Mouse (Mus musculus): ENCODE results near the gene Tbc1d1. TPM values are rescaled to one million over a fixed set of nuclear protein-coding genes. Genes with fewer than 3 reads are reported as not detected.

The Tbc1d1 gene
- polyA plus RNA-seq, 1 experiment from 2014 or later, result 38.3 TPM

GRCm38 (mm10) chr5:64149184-64150127 is 6.6 kb upstream of the Tbc1d1 start:
- Histone ChIP-seq H3K9me3 (no peaks in the 10 kb centered on the region), H3K4me3 (peak overlapping the region; percentile 45), H3K27me3 (ENCODE audit: insufficient read depth, poor library complexity, severe bottlenecking) (0 out of 2 replicates have a peak, but pooled peaks cover 6% of the 10 kb centered on the region), H3K4me1 (peaks cover 16% of the 10 kb centered on the region), H3K27ac (0 out of 2 replicates have a peak overlapping the region, but pooled peaks have one; percentile 17), H3K36me3 (no peaks in the 10 kb centered on the region)
- 14% methylated on average over 17 of the region's 17 CpGs for WGBS
- no peak for DNase-seq (ENCODE audit: low spot score)

DNA sequence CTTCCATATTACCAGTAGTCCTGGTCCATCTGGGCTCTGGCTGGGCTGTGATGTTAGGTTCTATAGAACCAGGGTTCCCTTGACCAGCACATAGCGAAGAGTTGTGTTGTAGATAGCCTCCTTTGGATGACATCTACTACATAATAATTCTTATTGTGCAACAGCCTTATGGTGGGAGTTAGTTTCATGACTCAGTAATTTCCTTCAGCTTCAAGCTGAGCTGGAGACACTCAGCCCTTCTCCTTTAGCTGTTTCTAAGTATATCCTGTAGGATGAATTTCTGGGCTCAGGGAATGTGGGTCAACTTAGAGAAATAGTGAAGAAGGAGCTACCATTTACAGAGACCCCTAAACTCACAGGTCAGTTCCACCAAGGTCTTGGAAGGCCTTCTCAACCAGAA is 2.8 kb upstream of the Tbc1d1 start:
- no peak for DNase-seq (ENCODE audit: low spot score)
- H3K4me3 ChIP-seq, result no peak overlapping the region
- H3K27me3 ChIP-seq (ENCODE audit: insufficient read depth, poor library complexity, severe bottlenecking), result peaks cover 11% of the 10 kb centered on the region
- H3K9me3 ChIP-seq, result no peaks in the 10 kb centered on the region
- no peaks in the 10 kb centered on the region for H3K36me3 ChIP-seq
- peaks cover 39% of the 10 kb centered on the region for H3K4me1 ChIP-seq
- H3K27ac ChIP-seq, result no peak overlapping the region
- 88% methylated on average over 1 of the region's 1 CpGs for WGBS

GRCm38 (mm10) chr5:64156579-64156978 is 474 bp downstream of the Tbc1d1 start:
- H3K4me3 ChIP-seq, result peak overlapping the region; percentile 39
- peaks cover 56% of the 10 kb centered on the region for H3K4me1 ChIP-seq
- no peak for DNase-seq (ENCODE audit: low spot score)
- H3K27ac ChIP-seq, result peak overlapping the region; percentile 84
- H3K27me3 ChIP-seq (ENCODE audit: insufficient read depth, poor library complexity, severe bottlenecking), result peaks cover 22% of the 10 kb centered on the region
- H3K36me3 ChIP-seq, result no peaks in the 10 kb centered on the region
- WGBS, result 19% methylated on average over 4 of the region's 4 CpGs
- no peaks in the 10 kb centered on the region for H3K9me3 ChIP-seq

DNA sequence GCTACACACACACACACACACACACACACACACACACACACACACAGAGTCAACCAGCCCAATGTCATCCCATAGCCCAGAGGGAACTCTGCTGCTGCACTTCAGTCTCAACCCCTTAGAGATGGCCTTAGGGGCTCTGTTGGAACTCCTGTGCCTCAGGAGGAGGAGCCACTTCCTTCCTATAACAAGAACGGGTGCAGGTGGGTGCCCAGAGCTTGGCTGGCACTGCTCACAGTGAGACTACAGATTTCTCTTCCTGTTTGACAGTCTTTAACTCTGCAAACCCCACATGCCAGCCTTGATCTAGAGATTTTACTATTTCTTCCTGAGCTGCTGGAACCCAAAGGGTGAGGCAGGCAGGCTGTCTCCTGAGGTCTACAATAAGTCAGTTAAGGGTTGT is 1.8 kb downstream of the Tbc1d1 start:
- no peak for DNase-seq (ENCODE audit: low spot score)
- peaks cover 63% of the 10 kb centered on the region for H3K4me1 ChIP-seq
- no peaks in the 10 kb centered on the region for H3K36me3 ChIP-seq
- H3K4me3 ChIP-seq, result no peak overlapping the region
- WGBS, result 54% methylated on average over 1 of the region's 1 CpGs
- peaks cover 29% of the 10 kb centered on the region for H3K27me3 ChIP-seq (ENCODE audit: insufficient read depth, poor library complexity, severe bottlenecking)
- no peaks in the 10 kb centered on the region for H3K9me3 ChIP-seq
- no peak overlapping the region; the same call in 1 of the 2 replicates for H3K27ac ChIP-seq

DNA sequence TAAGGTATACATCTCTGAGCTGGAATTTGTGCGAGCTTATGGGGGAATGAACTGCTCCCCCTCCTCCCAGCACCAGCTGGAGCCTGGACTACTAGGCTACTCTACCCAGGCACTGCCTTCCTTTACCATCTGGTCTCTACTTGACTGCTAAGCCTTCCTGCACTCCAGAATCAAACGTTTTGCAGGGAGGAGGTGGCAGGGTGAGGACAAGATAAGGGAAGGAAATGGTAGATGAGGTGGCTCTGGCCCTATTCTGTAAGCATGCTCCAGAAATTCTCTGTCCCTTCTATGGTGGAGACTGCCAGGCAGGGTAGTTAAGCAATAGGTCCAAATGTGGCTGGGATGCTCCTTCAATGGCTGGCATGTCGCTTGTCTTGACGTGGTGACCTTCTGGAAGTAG is 2.4 kb downstream of the Tbc1d1 start:
- H3K27me3 ChIP-seq (ENCODE audit: insufficient read depth, poor library complexity, severe bottlenecking), result peaks cover 29% of the 10 kb centered on the region

GRCm38 (mm10) chr5:64159065-64159780 is 3.1 kb downstream of the Tbc1d1 start:
- no peaks in the 10 kb centered on the region for H3K36me3 ChIP-seq
- H3K9me3 ChIP-seq, result no peaks in the 10 kb centered on the region
- DNase-seq (ENCODE audit: low spot score), result no peak
- peaks cover 63% of the 10 kb centered on the region for H3K4me1 ChIP-seq
- peak overlapping the region; percentile 87 for H3K27ac ChIP-seq
- WGBS, result under 1% methylated on average over 39 of the region's 39 CpGs
- peak overlapping the region; percentile 83 for H3K4me3 ChIP-seq
- peaks cover 29% of the 10 kb centered on the region for H3K27me3 ChIP-seq (ENCODE audit: insufficient read depth, poor library complexity, severe bottlenecking)

More for the DNA sequence above, 2.4 kb downstream of the Tbc1d1 start:
- H3K4me3 ChIP-seq, result no peak overlapping the region
- peaks cover 63% of the 10 kb centered on the region for H3K4me1 ChIP-seq
- WGBS, result 20% methylated on average over 4 of the region's 4 CpGs
- no peaks in the 10 kb centered on the region for H3K36me3 ChIP-seq
- H3K27ac ChIP-seq, result no peak overlapping the region
- no peak for DNase-seq (ENCODE audit: low spot score)
- H3K9me3 ChIP-seq, result no peaks in the 10 kb centered on the region

- H3K27ac ChIP-seq, result peak overlapping the region; percentile 87
- no peaks in the 10 kb centered on the region for H3K36me3 ChIP-seq
- H3K27me3 ChIP-seq (ENCODE audit: insufficient read depth, poor library complexity, severe bottlenecking), result peaks cover 29% of the 10 kb centered on the region
- H3K9me3 ChIP-seq, result no peaks in the 10 kb centered on the region
- DNase-seq (ENCODE audit: low spot score), result peak; percentile 82
- H3K4me1 ChIP-seq, result peaks cover 63% of the 10 kb centered on the region
- peak overlapping the region; percentile 83 for H3K4me3 ChIP-seq
- under 1% methylated on average over 60 of the region's 63 CpGs for WGBS
These were observed 3.9 kb downstream of the Tbc1d1 start for GRCm38 (mm10) chr5:64159781-64160704.

- Histone ChIP-seq H3K4me1 (peaks cover 55% of the 10 kb centered on the region), H3K27me3 (ENCODE audit: insufficient read depth, poor library complexity, severe bottlenecking) (peaks cover 29% of the 10 kb centered on the region), H3K4me3 (peak overlapping the region; percentile 83), H3K36me3 (no peaks in the 10 kb centered on the region), H3K27ac (peak overlapping the region; percentile 87), H3K9me3 (no peaks in the 10 kb centered on the region)
- WGBS, result 1% methylated on average over 20 of the region's 23 CpGs
- no peak for DNase-seq (ENCODE audit: low spot score)
These were observed 4.7 kb downstream of the Tbc1d1 start for GRCm38 (mm10) chr5:64160705-64161391.

GRCm38 (mm10) chr5:64161917-64162316 is 5.8 kb downstream of the Tbc1d1 start:
- no peak for DNase-seq (ENCODE audit: low spot score)
- 55% methylated on average over 3 of the region's 3 CpGs for WGBS
- Histone ChIP-seq H3K36me3 (no peaks in the 10 kb centered on the region), H3K4me3 (no peak overlapping the region), H3K27ac (no peak overlapping the region), H3K4me1 (peaks cover 44% of the 10 kb centered on the region), H3K9me3 (no peaks in the 10 kb centered on the region), H3K27me3 (ENCODE audit: insufficient read depth, poor library complexity, severe bottlenecking) (peaks cover 29% of the 10 kb centered on the region)

DNA sequence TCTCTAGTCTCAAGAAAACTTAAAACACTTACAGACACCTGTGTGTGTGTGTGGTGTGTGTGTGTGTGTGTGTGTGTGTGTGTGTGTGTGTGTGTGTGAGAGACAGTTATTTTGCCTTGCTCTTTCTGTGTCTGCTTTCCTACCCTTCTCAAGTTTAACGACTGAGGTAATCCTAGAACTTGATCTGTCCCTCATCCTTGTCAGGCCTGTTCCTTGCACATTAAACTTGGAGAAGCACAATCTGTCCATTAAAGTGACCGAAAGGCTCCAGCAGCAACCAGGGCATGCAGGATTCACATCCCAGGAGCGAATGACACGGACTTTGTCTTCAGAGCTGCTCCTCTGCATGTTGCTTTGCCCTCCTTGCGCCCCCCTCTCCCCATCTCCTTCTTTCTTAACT is 6.5 kb downstream of the Tbc1d1 start:
- Histone ChIP-seq H3K4me1 (peaks cover 40% of the 10 kb centered on the region), H3K27me3 (ENCODE audit: insufficient read depth, poor library complexity, severe bottlenecking) (peaks cover 29% of the 10 kb centered on the region), H3K36me3 (no peaks in the 10 kb centered on the region), H3K27ac (no peak overlapping the region), H3K4me3 (no peak overlapping the region), H3K9me3 (no peaks in the 10 kb centered on the region)
- DNase-seq (ENCODE audit: low spot score), result no peak
- WGBS, result 85% methylated on average over 5 of the region's 5 CpGs

DNA sequence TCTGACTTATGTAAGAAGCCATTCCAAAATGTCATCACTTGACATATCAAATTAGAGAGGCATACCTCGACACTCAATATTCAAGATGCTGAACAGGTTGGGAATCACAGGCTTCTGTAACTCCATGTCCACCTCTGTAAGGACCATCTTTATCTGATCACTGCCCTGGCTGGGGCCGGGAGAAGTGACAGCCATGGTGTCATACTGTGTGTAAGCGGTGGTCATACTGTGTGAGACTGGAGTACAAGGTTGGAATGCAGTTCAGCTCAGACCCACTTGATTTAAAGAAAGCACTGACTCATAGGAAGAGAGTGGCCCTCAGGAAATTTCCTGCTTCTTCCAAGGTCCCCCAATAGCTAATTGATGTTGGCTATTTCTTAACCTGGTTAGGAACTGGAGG is 8.3 kb downstream of the Tbc1d1 start:
- Histone ChIP-seq H3K36me3 (no peaks in the 10 kb centered on the region), H3K4me1 (peaks cover 24% of the 10 kb centered on the region), H3K27ac (no peak overlapping the region), H3K4me3 (no peak overlapping the region), H3K27me3 (ENCODE audit: insufficient read depth, poor library complexity, severe bottlenecking) (peaks cover 13% of the 10 kb centered on the region), H3K9me3 (no peaks in the 10 kb centered on the region)
- WGBS, result 74% methylated on average over 3 of the region's 3 CpGs
- no peak for DNase-seq (ENCODE audit: low spot score)

GRCm38 (mm10) chr5:64165826-64166225 is 9.7 kb downstream of the Tbc1d1 start:
- Histone ChIP-seq H3K36me3 (no peaks in the 10 kb centered on the region), H3K4me3 (no peak overlapping the region), H3K9me3 (no peaks in the 10 kb centered on the region), H3K27me3 (ENCODE audit: insufficient read depth, poor library complexity, severe bottlenecking) (peaks cover 13% of the 10 kb centered on the region), H3K27ac (no peak overlapping the region), H3K4me1 (peaks cover 12% of the 10 kb centered on the region)
- DNase-seq (ENCODE audit: low spot score), result no peak
- WGBS, result 70% methylated on average over 2 of the region's 2 CpGs

All from heart, embryonic 10.5 days (tissue).